Mouse (Mus musculus) T-cell, adult 66 days (primary cell): ENCODE measurements around the gene Vmn1r18. TPM values are rescaled to one million over a fixed set of nuclear protein-coding genes. Genes with fewer than 3 reads are reported as not detected.

Experiments used
- total RNA-seq, 2 experiments: library from RNA; stranded (reverse); gene quantifications; 3 replicates in 1 of 2; 4 replicates in 1 of 2; pipeline ENCODE4 v1.2.4; 2023

Vmn1r18 gene
- not detected for total RNA-seq

DNA sequence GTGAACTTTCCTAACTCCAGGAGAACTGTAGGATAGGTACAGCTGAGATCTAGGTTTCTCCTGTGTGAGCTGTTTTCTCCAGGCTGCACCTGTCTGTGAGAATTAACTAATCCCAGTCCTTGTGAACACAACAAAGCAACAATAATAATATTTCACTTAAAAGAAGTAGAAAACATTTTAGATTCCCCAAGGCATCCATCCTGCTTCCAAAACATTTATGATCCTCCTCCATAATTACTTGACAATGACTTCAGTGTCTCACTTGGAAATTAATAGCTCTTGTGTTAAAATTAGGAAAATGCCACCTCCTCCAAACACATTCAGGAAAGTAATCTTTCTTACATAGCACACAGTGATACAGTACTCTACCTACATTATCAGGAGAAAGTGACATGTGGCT lies at the start of gene Vmn1r18:
Vmn1r18 (minus strand) TSS at position 101 of the 400 bp plus-strand sequence.

DNA sequence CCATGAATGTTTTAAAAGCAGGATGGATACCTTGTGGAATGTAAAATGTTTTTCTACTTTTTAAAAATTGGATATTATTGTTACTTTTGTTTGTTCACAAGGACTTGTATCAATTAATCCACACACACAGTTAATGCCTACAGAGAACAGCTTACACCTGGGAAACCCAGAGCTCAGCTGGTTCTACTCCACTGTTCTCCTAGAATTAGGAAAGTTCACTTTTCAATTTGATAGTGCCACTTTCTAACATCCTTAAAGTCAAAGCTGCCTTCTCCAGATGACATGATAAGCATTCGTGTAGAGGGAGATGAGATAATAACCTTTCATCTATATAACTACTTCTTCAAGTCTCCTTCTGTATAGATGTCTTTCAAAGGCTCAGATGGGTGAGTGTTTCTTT lies 33.0 kb upstream of the Vmn1r18 start, which contains the start of gene Vmn1r20:
Vmn1r20 (plus strand) TSS at position 301 of the 400 bp plus-strand sequence.

DNA sequence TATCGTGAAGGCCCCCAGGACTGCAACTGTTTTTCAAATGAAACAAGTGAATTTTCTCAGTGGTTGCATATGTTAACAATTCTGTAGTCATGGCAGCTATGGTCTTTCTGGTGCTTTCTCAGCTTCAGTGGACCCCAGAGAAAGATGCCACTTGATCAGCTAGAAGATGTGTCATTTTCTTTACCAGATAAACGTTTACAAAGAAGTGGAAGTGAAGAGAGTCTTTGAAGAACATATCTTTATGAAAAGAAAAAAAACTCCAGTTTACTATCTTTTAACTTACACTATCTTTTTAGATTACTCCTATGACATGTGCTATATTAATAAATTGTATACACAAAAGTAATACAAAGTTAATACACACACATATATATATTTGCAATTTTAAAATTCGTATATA lies 7.9 kb upstream of the Vmn1r18 start, which contains the start of gene Vmn1r19:
Vmn1r19 (plus strand) TSS at position 301 of the 400 bp plus-strand sequence.

DNA sequence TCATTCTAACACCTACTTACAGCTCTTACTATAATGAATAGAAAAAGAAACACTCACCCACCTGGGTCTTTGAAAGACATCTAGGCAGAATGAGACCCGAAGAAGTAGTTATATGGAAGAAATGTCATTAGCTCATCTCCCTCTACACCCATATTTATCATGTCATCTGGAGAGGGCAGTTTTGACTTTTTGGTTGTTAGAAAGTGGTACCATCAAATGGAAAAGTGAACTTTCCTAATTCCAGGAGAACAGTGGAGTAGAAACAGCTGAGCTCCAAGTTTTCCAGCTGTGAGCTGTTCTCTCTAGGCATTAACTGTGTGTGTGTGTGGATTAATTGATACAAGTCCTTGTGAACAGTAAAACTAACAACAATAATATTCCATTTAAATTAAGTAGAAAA lies 32.0 kb downstream of the Vmn1r18 start, which contains the start of gene Vmn1r17:
Vmn1r17 (minus strand) TSS at position 101 of the 400 bp plus-strand sequence.

DNA sequence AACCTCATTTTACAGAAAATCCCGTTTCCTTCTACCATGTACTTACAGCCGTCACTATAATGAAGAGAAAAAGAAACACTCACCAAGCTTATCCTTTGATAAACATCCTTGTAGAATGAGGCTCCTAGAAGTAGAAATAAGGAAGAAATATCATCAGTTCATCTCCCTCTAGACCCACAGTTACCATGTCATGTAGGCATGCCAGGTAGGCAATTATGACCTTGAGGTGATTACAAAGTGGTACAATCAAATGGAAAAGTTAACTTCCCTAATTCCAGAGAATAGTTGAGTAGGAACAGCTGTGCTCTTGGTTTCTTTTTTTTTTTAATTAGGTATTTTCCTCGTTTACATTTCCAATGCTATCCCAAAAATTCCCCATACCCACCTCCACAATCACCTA lies 66.2 kb downstream of the Vmn1r18 start, which contains the start of gene Vmn1r16:
Vmn1r16 (minus strand) TSS at position 101 of the 400 bp plus-strand sequence.

Other genes with a start within 250 kb of the Vmn1r18 start
- gene Vmn1r12, start 238.9 kb downstream of the Vmn1r18 start, total RNA-seq = not detected
- not detected for gene Vmn1r13, start 192.5 kb downstream of the Vmn1r18 start, total RNA-seq
- gene Vmn1r14, start 164.1 kb downstream of the Vmn1r18 start, total RNA-seq = not detected
- gene Vmn1r15, start 137.8 kb downstream of the Vmn1r18 start, total RNA-seq = not detected
- not detected for gene Vmn1r16, start 66.3 kb downstream of the Vmn1r18 start, total RNA-seq
- gene Vmn1r17, start 32.1 kb downstream of the Vmn1r18 start, total RNA-seq = not detected
- gene Vmn1r19, start 8.0 kb upstream of the Vmn1r18 start, total RNA-seq = not detected
- not detected for gene Vmn1r20, start 33.1 kb upstream of the Vmn1r18 start, total RNA-seq
- gene Ppm1k, start 139.7 kb upstream of the Vmn1r18 start, total RNA-seq = 10 to 100 TPM; 24.2 to 38.2 TPM
- gene Herc6, start 185.2 kb upstream of the Vmn1r18 start, total RNA-seq = 10 to 100 TPM; 39.0 to 53.0 TPM